Mouse (Mus musculus): ENCODE measurements around the gene Sh2d1a. TPM values are rescaled to one million over a fixed set of nuclear protein-coding genes. Genes with fewer than 3 reads are reported as not detected.

The Sh2d1a gene
- polyA plus RNA-seq (2012; fragmentation: generic; extraction: Trizol) = not detected

GRCm38 (mm10) chrX:42502291-42503043 lies at the start of gene Sh2d1a:
Sh2d1a (plus strand) TSS chrX:42502453.
- no peak within 1 kb of the TSS for H3K4me3 ChIP-seq
- H3ac ChIP-seq (ENCODE audit: control insufficient read depth, insufficient read length) = no peak within 1 kb of the TSS
- H3K4me2 ChIP-seq (ENCODE audit: low read depth) = no peak within 1 kb of the TSS
- H3K36me3 ChIP-seq (ENCODE audit: control insufficient read depth, insufficient read depth) = no peaks in the 10 kb centered on the region
- H3K27me3 ChIP-seq (ENCODE audit: control insufficient read depth, insufficient read depth, insufficient read length) = no peaks in the 10 kb centered on the region
- TF ChIP-seq CEBPB (IDR thresholded peaks at IDR 0.05; ENCODE audit: insufficient read depth, poor library complexity, severe bottlenecking) (no peak), TCF12 (IDR thresholded peaks at IDR 0.05; ENCODE audit: insufficient read depth, poor library complexity, severe bottlenecking) (no peak), E2F4 (IDR thresholded peaks at IDR 0.05; ENCODE audit: insufficient read depth) (no peak), TCF3 (IDR thresholded peaks at IDR 0.05; ENCODE audit: insufficient read length, low read depth) (no peak), MAX (IDR thresholded peaks at IDR 0.05; ENCODE audit: low read depth) (no peak), POLR2A (IDR thresholded peaks at IDR 0.05; ENCODE audit: insufficient read length, low read depth) (no peak), MYOD1 (IDR thresholded peaks at IDR 0.05; ENCODE audit: control insufficient read depth in 1 of 3, insufficient read length in 2 of 3, low read depth in 2 of 3) (no peak), SRF (IDR thresholded peaks at IDR 0.05; ENCODE audit: control insufficient read depth, insufficient read length, low read depth) (no peak), POLR2AphosphoS2 (IDR thresholded peaks at IDR 0.05; ENCODE audit: insufficient read length, low read depth) (no peak)
- H3K79me2 ChIP-seq (ENCODE audit: control insufficient read depth, insufficient read depth) = no peaks in the 10 kb centered on the region

GRCm38 (mm10) chrX:42453001-42453400 lies 49.3 kb upstream of the Sh2d1a start:
- Histone ChIP-seq H3K79me2 (ENCODE audit: control insufficient read depth, insufficient read depth) (no peaks in the 10 kb centered on the region), H3K36me3 (ENCODE audit: control insufficient read depth, insufficient read depth) (no peaks in the 10 kb centered on the region), H3K4me2 (ENCODE audit: low read depth) (no peak overlapping the region), H3K4me3 (no peak overlapping the region), H3K27me3 (ENCODE audit: control insufficient read depth, insufficient read depth, insufficient read length) (no peaks in the 10 kb centered on the region), H3ac (ENCODE audit: control insufficient read depth, insufficient read length) (no peak overlapping the region)
- TF ChIP-seq MAX (IDR thresholded peaks at IDR 0.05; ENCODE audit: low read depth) (no peak), SRF (IDR thresholded peaks at IDR 0.05; ENCODE audit: control insufficient read depth, insufficient read length, low read depth) (no peak), REST (IDR thresholded peaks at IDR 0.05; ENCODE audit: insufficient read depth, insufficient read length) (no peak), TCF12 (IDR thresholded peaks at IDR 0.05; ENCODE audit: insufficient read depth, poor library complexity, severe bottlenecking) (no peak), TCF3 (IDR thresholded peaks at IDR 0.05; ENCODE audit: insufficient read length, low read depth) (no peak), CEBPB (IDR thresholded peaks at IDR 0.05; ENCODE audit: insufficient read depth, poor library complexity, severe bottlenecking) (no peak), E2F4 (IDR thresholded peaks at IDR 0.05; ENCODE audit: insufficient read depth) (no peak), USF1 (IDR thresholded peaks at IDR 0.05; ENCODE audit: low read depth) (no peak), POLR2AphosphoS2 (IDR thresholded peaks at IDR 0.05; ENCODE audit: insufficient read length, low read depth) (no peak), POLR2A (IDR thresholded peaks at IDR 0.05; ENCODE audit: insufficient read length, low read depth) (no peak)

DNA sequence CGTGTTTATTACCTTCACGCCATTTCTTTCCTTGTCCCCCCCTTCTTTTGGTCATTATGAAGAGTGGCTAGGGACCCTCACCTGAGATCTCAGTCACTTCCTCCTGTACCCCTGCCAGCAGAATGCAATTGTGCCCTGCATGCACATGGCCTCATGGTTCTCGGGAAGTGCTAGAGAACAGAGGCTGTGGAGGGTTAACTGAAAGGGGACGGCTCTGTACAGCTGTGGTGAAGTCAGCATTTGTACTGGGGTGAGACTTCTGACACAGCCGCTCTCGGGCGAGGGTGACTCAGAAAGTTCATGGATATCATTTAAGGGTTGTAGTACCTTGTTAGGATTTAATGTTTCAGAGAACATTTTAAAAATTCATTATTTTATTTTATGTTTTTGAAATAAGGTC lies 47.7 kb upstream of the Sh2d1a start:
- no peaks in the 10 kb centered on the region for H3K79me2 ChIP-seq (ENCODE audit: control insufficient read depth, insufficient read depth)
- no peak for TF ChIP-seq USF1 (IDR thresholded peaks at IDR 0.05; ENCODE audit: low read depth)
- no peak for TF ChIP-seq REST (IDR thresholded peaks at IDR 0.05; ENCODE audit: insufficient read depth, insufficient read length)
- no peak for TF ChIP-seq MAX (IDR thresholded peaks at IDR 0.05; ENCODE audit: low read depth)
- no peak for TF ChIP-seq MYOG (IDR thresholded peaks at IDR 0.05; ENCODE audit: control insufficient read depth in 1 of 3, insufficient read depth in 1 of 3, insufficient read length in 2 of 3, low read depth in 2 of 3)
- TF ChIP-seq TCF3 (IDR thresholded peaks at IDR 0.05; ENCODE audit: insufficient read length, low read depth) = no peak
- no peak for TF ChIP-seq E2F4 (IDR thresholded peaks at IDR 0.05; ENCODE audit: insufficient read depth)
- TF ChIP-seq POLR2AphosphoS2 (IDR thresholded peaks at IDR 0.05; ENCODE audit: insufficient read length, low read depth) = no peak
- TF ChIP-seq POLR2A (IDR thresholded peaks at IDR 0.05; ENCODE audit: insufficient read length, low read depth) = no peak
- H3K4me3 ChIP-seq = no peak overlapping the region
- no peaks in the 10 kb centered on the region for H3K27me3 ChIP-seq (ENCODE audit: control insufficient read depth, insufficient read depth, insufficient read length)
- no peaks in the 10 kb centered on the region for H3K36me3 ChIP-seq (ENCODE audit: control insufficient read depth, insufficient read depth)
- no peak overlapping the region for H3ac ChIP-seq (ENCODE audit: control insufficient read depth, insufficient read length)
- no peak overlapping the region for H3K4me2 ChIP-seq (ENCODE audit: low read depth)

DNA sequence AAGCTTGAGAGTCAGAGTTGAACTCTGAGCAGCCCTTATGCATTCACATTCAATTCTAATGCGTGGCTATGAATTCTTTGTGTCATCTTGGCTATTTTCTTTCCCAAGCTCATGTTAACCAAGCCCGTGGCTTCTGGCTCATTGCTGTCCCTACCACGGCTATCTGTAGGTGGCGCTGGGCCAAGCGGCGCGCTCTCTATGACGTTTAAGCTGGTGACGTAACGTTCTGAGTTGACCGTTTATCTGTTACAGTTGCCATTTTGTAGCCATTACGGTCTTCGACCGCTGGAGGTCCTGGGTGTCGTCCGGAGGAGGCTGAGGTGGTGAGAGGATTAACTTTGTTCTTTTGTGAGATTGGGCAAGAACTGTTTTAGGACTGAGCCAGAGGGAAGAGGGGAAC lies 12.8 kb upstream of the Sh2d1a start, which contains the start of gene Tex13c2:
Gene Tex13c2 (plus strand): TSS at position 246 of the 400 bp plus-strand sequence.
- TF ChIP-seq USF1 (IDR thresholded peaks at IDR 0.05; ENCODE audit: low read depth) (no peak), TCF12 (IDR thresholded peaks at IDR 0.05; ENCODE audit: insufficient read depth, poor library complexity, severe bottlenecking) (no peak), MYOG (IDR thresholded peaks at IDR 0.05; ENCODE audit: control insufficient read depth in 1 of 3, insufficient read depth in 1 of 3, insufficient read length in 2 of 3, low read depth in 2 of 3) (no peak), CEBPB (IDR thresholded peaks at IDR 0.05; ENCODE audit: insufficient read depth, poor library complexity, severe bottlenecking) (no peak), POLR2AphosphoS2 (IDR thresholded peaks at IDR 0.05; ENCODE audit: insufficient read length, low read depth) (no peak), MAX (IDR thresholded peaks at IDR 0.05; ENCODE audit: low read depth) (no peak), MYOD1 (IDR thresholded peaks at IDR 0.05; ENCODE audit: control insufficient read depth in 1 of 3, insufficient read length in 2 of 3, low read depth in 2 of 3) (no peak), TCF3 (IDR thresholded peaks at IDR 0.05; ENCODE audit: insufficient read length, low read depth) (no peak), POLR2A (IDR thresholded peaks at IDR 0.05; ENCODE audit: insufficient read length, low read depth) (no peak), REST (IDR thresholded peaks at IDR 0.05; ENCODE audit: insufficient read depth, insufficient read length) (no peak), SRF (IDR thresholded peaks at IDR 0.05; ENCODE audit: control insufficient read depth, insufficient read length, low read depth) (no peak), E2F4 (IDR thresholded peaks at IDR 0.05; ENCODE audit: insufficient read depth) (no peak)
- no peaks in the 10 kb centered on the region for H3K36me3 ChIP-seq (ENCODE audit: control insufficient read depth, insufficient read depth)
- H3K79me2 ChIP-seq (ENCODE audit: control insufficient read depth, insufficient read depth) = no peaks in the 10 kb centered on the region
- no peak within 1 kb of the TSS for H3K4me2 ChIP-seq (ENCODE audit: low read depth)
- no peak within 1 kb of the TSS for H3ac ChIP-seq (ENCODE audit: control insufficient read depth, insufficient read length)
- H3K27me3 ChIP-seq (ENCODE audit: control insufficient read depth, insufficient read depth, insufficient read length) = no peaks in the 10 kb centered on the region
- H3K4me3 ChIP-seq = no peak within 1 kb of the TSS
